Mouse (Mus musculus): ENCODE results near the gene Cnnm2. TPM values are rescaled to one million over a fixed set of nuclear protein-coding genes. Genes with fewer than 3 reads are reported as not detected.
A peak's percentile ranks its signal among the peaks of the same experiment; 100 is the strongest.

The Cnnm2 gene
- total and polyA plus RNA-seq, 3 experiments, result 16.2 to 67.6 (median 27.1) TPM

DNA sequence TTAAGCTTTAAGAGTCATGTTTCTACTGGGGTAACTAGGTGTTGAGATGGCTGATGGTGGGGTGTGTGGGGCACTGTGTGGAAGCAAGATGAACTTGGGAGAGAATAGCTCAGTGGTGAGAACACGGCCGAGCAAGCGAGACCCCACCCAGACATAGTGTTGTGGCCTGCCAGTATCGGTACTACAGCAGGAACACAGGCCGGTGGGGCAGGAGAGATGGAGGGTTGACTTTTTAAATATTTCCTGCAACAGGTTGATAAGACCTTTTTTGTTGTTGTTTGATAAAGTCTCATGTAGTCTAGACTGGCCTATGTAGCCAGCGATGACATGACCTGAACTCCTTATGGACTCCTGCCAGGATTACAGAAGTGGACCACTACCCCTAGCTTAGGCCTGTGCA is 139.4 kb downstream of the Cnnm2 start:
- DNase-seq (ENCODE audit: low spot score) (no peak), ATAC-seq (ENCODE audit: extremely low read depth, insufficient number of reproducible peaks, low FRiP score, poor library complexity, severe bottlenecking) (no peak)
- Histone ChIP-seq H3K36me3 (replicated peaks) (peaks cover 74% of the 10 kb centered on the region), H3K27me3 (ENCODE audit: insufficient read depth, low read length) (no peaks in the 10 kb centered on the region), H3K4me3 (ENCODE audit: low read depth, low read length) (no peak overlapping the region), H3K9me3 (replicated peaks) (peaks cover 12% of the 10 kb centered on the region), H3K4me1 (ENCODE audit: insufficient read depth, low read depth, low read length) (peaks cover 48% of the 10 kb centered on the region)
- TF ChIP-seq GATA1 (IDR thresholded peaks at IDR 0.05; ENCODE audit: borderline replicate concordance, low read length) (no peak), TAL1 (conservative IDR thresholded peaks at IDR 0.05; ENCODE audit: low read depth, low read length) (no peak), CTCF (IDR thresholded peaks at IDR 0.05; ENCODE audit: low read depth, low read length) (no peak), POLR2AphosphoS5 (IDR thresholded peaks at IDR 0.05; ENCODE audit: insufficient replicate concordance, low read depth, low read length) (no peak), GATA2 (IDR thresholded peaks at IDR 0.05; ENCODE audit: borderline replicate concordance, low read depth, low read length) (no peak)

DNA sequence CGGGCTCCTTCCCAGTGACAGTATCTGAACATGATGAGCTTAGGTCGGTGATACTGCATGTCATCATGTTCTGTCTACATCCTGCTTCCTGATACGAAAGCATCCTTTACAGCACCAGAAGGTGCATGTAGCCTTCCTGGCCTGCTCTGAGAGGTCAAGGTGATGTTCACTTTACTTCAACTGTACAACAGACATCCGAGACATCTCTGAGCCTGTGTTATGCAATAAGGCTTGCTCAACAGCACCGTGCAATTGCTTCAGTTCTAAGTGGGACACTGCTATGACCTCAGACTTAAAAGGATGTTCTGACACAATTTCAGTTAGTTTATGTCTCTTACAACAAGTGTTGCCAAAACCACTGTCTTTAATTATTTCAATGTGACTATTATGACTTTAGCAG is 139.9 kb downstream of the Cnnm2 start:
- H3K27me3 ChIP-seq (ENCODE audit: insufficient read depth, low read length), result no peaks in the 10 kb centered on the region
- peaks cover 12% of the 10 kb centered on the region for H3K9me3 ChIP-seq (replicated peaks)
- TF ChIP-seq GATA2 (IDR thresholded peaks at IDR 0.05; ENCODE audit: borderline replicate concordance, low read depth, low read length) (no peak), CTCF (IDR thresholded peaks at IDR 0.05; ENCODE audit: low read depth, low read length) (no peak), POLR2AphosphoS5 (IDR thresholded peaks at IDR 0.05; ENCODE audit: insufficient replicate concordance, low read depth, low read length) (no peak), GATA1 (IDR thresholded peaks at IDR 0.05; ENCODE audit: borderline replicate concordance, low read length) (no peak), TAL1 (conservative IDR thresholded peaks at IDR 0.05; ENCODE audit: low read depth, low read length) (no peak)
- ATAC-seq (ENCODE audit: extremely low read depth, insufficient number of reproducible peaks, low FRiP score, poor library complexity, severe bottlenecking) (no peak), DNase-seq (ENCODE audit: low spot score) (no peak)
- peaks cover 73% of the 10 kb centered on the region for H3K36me3 ChIP-seq (replicated peaks)
- peaks cover 53% of the 10 kb centered on the region for H3K4me1 ChIP-seq (ENCODE audit: insufficient read depth, low read depth, low read length)
- H3K4me3 ChIP-seq (ENCODE audit: low read depth, low read length), result no peak overlapping the region

DNA sequence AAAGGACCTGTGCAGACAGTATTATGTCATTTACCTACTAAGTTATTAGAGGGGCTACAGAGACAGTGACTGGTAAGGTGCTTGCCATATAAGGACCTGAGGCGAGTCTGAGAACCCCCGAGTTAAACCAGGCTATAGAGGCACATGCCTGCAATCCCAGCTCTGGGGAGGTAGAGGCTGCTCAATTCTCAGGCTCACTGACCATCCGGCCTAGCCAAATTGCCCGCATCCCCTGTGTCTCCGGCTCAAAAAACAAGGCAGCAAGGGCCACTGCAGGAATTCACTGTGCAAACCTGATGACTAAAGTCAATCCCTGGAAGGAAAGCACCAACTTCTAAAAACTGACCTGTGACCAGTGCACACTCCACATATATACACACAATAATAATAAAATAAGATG is 142.0 kb downstream of the Cnnm2 start:
- peaks cover 66% of the 10 kb centered on the region for H3K36me3 ChIP-seq (replicated peaks)
- peaks cover 69% of the 10 kb centered on the region for H3K4me1 ChIP-seq (ENCODE audit: insufficient read depth, low read depth, low read length)
- no peaks in the 10 kb centered on the region for H3K9me3 ChIP-seq (replicated peaks)
- ATAC-seq (ENCODE audit: extremely low read depth, insufficient number of reproducible peaks, low FRiP score, poor library complexity, severe bottlenecking) (no peak), DNase-seq (ENCODE audit: low spot score) (no peak)
- no peaks in the 10 kb centered on the region for H3K27me3 ChIP-seq (ENCODE audit: insufficient read depth, low read length)
- no peak for TF ChIP-seq TAL1 (conservative IDR thresholded peaks at IDR 0.05; ENCODE audit: low read depth, low read length)
- no peak overlapping the region for H3K4me3 ChIP-seq (ENCODE audit: low read depth, low read length)

DNA sequence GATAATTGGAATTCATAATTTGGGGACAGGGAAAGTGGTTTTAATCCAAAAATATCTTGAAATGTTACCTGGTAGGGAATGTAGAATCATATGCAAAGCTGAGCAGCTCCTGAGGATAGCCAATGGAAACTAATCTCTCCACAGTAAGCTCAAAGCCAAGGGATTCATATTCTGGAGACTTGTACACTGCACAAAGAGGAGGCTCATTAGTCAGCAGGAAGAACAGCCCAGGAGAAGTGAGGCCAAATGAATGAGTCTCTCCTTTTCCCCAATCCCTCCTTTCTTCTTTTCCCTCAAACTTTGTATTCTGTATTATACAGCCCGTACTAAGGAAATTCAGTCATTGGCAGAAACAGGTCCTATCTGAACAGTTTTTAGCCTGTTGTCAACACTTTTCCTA is 143.5 kb downstream of the Cnnm2 start:
- H3K27me3 ChIP-seq (ENCODE audit: insufficient read depth, low read length), result no peaks in the 10 kb centered on the region
- ATAC-seq (ENCODE audit: extremely low read depth, insufficient number of reproducible peaks, low FRiP score, poor library complexity, severe bottlenecking), result no peak
- DNase-seq (ENCODE audit: low spot score), result no peak
- H3K4me1 ChIP-seq (ENCODE audit: insufficient read depth, low read depth, low read length), result peaks cover 73% of the 10 kb centered on the region
- peaks cover 60% of the 10 kb centered on the region for H3K36me3 ChIP-seq (replicated peaks)
- TF ChIP-seq GATA1 (IDR thresholded peaks at IDR 0.05; ENCODE audit: borderline replicate concordance, low read length) (no peak), CTCF (IDR thresholded peaks at IDR 0.05; ENCODE audit: low read depth, low read length) (no peak), GATA2 (IDR thresholded peaks at IDR 0.05; ENCODE audit: borderline replicate concordance, low read depth, low read length) (no peak), POLR2AphosphoS5 (IDR thresholded peaks at IDR 0.05; ENCODE audit: insufficient replicate concordance, low read depth, low read length) (no peak), TAL1 (conservative IDR thresholded peaks at IDR 0.05; ENCODE audit: low read depth, low read length) (no peak)
- peak overlapping the region; percentile 18; the same call in 1 of the 2 replicates for H3K4me3 ChIP-seq (ENCODE audit: low read depth, low read length)
- no peaks in the 10 kb centered on the region for H3K9me3 ChIP-seq (replicated peaks)

DNA sequence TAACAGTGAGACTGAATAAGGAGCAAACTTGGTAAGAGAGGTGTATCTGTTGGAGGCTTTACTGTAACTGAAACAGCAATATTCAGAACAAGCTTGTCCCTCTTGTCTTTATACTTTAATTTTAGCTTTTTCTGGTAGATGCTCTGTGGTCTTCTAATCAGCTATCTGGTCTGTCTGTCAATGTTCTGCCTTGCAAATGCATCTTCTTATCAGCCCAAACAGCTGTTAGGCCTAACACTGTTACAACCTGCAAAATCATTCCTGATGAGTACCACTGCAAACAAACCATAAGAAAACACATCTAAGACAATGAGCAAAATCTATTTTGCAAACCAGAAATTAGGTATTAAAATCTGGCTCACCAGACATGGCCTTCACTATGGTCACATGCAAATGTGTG is 144.0 kb downstream of the Cnnm2 start:
- H3K9me3 ChIP-seq (replicated peaks), result no peaks in the 10 kb centered on the region
- no peak for TF ChIP-seq CTCF (IDR thresholded peaks at IDR 0.05; ENCODE audit: low read depth, low read length)
- no peak for TF ChIP-seq GATA2 (IDR thresholded peaks at IDR 0.05; ENCODE audit: borderline replicate concordance, low read depth, low read length)
- peak; percentile 97 for TF ChIP-seq TAL1 (conservative IDR thresholded peaks at IDR 0.05; ENCODE audit: low read depth, low read length)
- TF ChIP-seq POLR2AphosphoS5 (IDR thresholded peaks at IDR 0.05; ENCODE audit: insufficient replicate concordance, low read depth, low read length), result no peak
- TF ChIP-seq GATA1 (IDR thresholded peaks at IDR 0.05; ENCODE audit: borderline replicate concordance, low read length), result no peak
- no peaks in the 10 kb centered on the region for H3K27me3 ChIP-seq (ENCODE audit: insufficient read depth, low read length)
- peaks cover 58% of the 10 kb centered on the region for H3K36me3 ChIP-seq (replicated peaks)
- H3K4me3 ChIP-seq (ENCODE audit: low read depth, low read length), result peak overlapping the region; percentile 18; the same call in 1 of the 2 replicates
- DNase-seq (ENCODE audit: low spot score), result peak; percentile 21
- ATAC-seq (ENCODE audit: extremely low read depth, insufficient number of reproducible peaks, low FRiP score, poor library complexity, severe bottlenecking), result peak; percentile 88
- peaks cover 71% of the 10 kb centered on the region for H3K4me1 ChIP-seq (ENCODE audit: insufficient read depth, low read depth, low read length)

DNA sequence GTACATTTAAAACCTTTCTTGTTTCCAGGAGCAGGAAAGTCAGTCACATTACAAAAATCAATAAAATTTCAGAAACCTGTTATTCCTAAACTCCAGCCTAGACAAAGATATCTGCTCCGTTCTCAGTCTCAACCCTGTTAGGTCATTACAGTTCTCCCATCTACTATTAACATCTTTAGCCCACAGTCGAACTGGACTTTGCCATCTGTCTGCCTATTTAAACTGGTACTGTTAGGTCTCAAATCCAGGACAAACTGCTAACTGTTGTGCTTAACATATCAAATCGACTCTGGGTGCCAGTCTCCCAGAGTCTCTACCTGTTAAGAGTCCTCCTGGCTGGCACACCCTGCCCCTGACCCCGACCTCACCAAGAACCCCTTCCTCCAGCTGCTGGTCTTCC is 144.6 kb downstream of the Cnnm2 start:
- Histone ChIP-seq H3K9me3 (replicated peaks) (no peaks in the 10 kb centered on the region), H3K4me1 (ENCODE audit: insufficient read depth, low read depth, low read length) (peaks cover 71% of the 10 kb centered on the region), H3K36me3 (replicated peaks) (peaks cover 57% of the 10 kb centered on the region), H3K4me3 (ENCODE audit: low read depth, low read length) (no peak overlapping the region; the same call in 1 of the 2 replicates), H3K27me3 (ENCODE audit: insufficient read depth, low read length) (no peaks in the 10 kb centered on the region)
- ATAC-seq (ENCODE audit: extremely low read depth, insufficient number of reproducible peaks, low FRiP score, poor library complexity, severe bottlenecking) (no peak), DNase-seq (ENCODE audit: low spot score) (no peak)
- no peak for TF ChIP-seq GATA2 (IDR thresholded peaks at IDR 0.05; ENCODE audit: borderline replicate concordance, low read depth, low read length)
- no peak for TF ChIP-seq TAL1 (conservative IDR thresholded peaks at IDR 0.05; ENCODE audit: low read depth, low read length)
- no peak for TF ChIP-seq CTCF (IDR thresholded peaks at IDR 0.05; ENCODE audit: low read depth, low read length)
- TF ChIP-seq GATA1 (IDR thresholded peaks at IDR 0.05; ENCODE audit: borderline replicate concordance, low read length), result no peak
- no peak for TF ChIP-seq POLR2AphosphoS5 (IDR thresholded peaks at IDR 0.05; ENCODE audit: insufficient replicate concordance, low read depth, low read length)

DNA sequence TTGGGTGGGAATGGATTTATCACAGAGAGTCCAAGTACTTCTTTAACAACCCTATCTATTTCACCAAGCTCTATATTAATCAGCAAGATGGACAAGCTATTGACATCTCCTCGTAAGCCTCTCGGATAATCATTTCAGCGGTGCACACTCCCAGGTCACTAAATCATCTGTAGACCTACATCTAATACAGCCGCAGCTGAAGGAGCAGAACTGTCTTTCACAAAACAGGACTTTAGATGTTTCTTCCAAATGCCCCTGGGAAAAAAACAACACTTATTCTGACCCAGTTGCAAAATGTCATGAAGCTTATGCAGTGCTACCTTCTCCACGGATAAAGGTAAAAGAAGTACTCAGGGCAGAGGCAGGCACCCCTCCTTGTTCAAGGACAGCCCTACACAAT is 146.8 kb downstream of the Cnnm2 start:
- TF ChIP-seq GATA1 (IDR thresholded peaks at IDR 0.05; ENCODE audit: borderline replicate concordance, low read length), result no peak
- TF ChIP-seq TAL1 (conservative IDR thresholded peaks at IDR 0.05; ENCODE audit: low read depth, low read length), result no peak
- TF ChIP-seq CTCF (IDR thresholded peaks at IDR 0.05; ENCODE audit: low read depth, low read length), result no peak
- no peak for TF ChIP-seq POLR2AphosphoS5 (IDR thresholded peaks at IDR 0.05; ENCODE audit: insufficient replicate concordance, low read depth, low read length)
- no peak for TF ChIP-seq GATA2 (IDR thresholded peaks at IDR 0.05; ENCODE audit: borderline replicate concordance, low read depth, low read length)
- DNase-seq (ENCODE audit: low spot score), result no peak
- no peak overlapping the region for H3K4me3 ChIP-seq (ENCODE audit: low read depth, low read length)
- H3K27me3 ChIP-seq (ENCODE audit: insufficient read depth, low read length), result no peaks in the 10 kb centered on the region
- peaks cover 76% of the 10 kb centered on the region for H3K4me1 ChIP-seq (ENCODE audit: insufficient read depth, low read depth, low read length)
- no peak for ATAC-seq (ENCODE audit: extremely low read depth, insufficient number of reproducible peaks, low FRiP score, poor library complexity, severe bottlenecking)
- peaks cover 57% of the 10 kb centered on the region for H3K36me3 ChIP-seq (replicated peaks)
- H3K9me3 ChIP-seq (replicated peaks), result no peaks in the 10 kb centered on the region
